Mouse (Mus musculus): Measurements from ENCODE around the gene Gfra1. TPM values are rescaled to one million over a fixed set of nuclear protein-coding genes. Genes with fewer than 3 reads are reported as not detected.

Gfra1 gene
- polyA plus RNA-seq, 1 experiment from 2014 or later: 40.4 TPM

DNA sequence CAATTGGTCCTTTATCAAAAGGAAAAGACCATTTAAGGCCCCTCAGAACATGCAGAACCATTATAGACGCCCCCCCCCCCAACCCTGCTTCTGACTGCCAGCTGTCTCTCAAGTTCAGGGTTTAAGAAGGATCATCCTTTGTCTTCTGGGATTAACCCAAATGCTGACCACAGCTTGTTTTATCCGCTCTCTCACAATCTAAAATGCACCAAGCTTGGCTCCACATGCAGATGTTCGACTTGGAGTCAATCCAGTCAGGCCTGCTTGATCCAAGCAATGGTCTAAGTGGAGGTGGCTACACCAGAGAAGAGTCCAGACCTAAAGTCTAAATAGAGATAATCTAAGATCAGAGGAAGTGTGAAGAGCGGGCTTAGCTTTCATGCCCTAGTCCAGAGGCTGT lies 114.4 kb downstream of the Gfra1 start:
- no peak overlapping the region for H3K9ac ChIP-seq (ENCODE audit: low read length)
- no peak for ATAC-seq (ENCODE audit: insufficient read depth, low FRiP score, low TSS enrichment)
- H3K4me1 ChIP-seq (ENCODE audit: control insufficient read depth, insufficient read depth, low read length): peaks cover 3% of the 10 kb centered on the region; the same call in 1 of the 2 replicates
- WGBS: 92% methylated on average over 4 of the region's 4 CpGs
- no peaks in the 10 kb centered on the region for H3K36me3 ChIP-seq (ENCODE audit: control insufficient read depth, insufficient read depth, low read length)
- DNase-seq (ENCODE audit: low spot score): no peak
- no peaks in the 10 kb centered on the region for H3K9me3 ChIP-seq (ENCODE audit: control insufficient read depth, low read length)
- no peak overlapping the region for H3K4me3 ChIP-seq (ENCODE audit: low read depth, low read length)
- H3K27ac ChIP-seq (ENCODE audit: low read depth, low read length): no peak overlapping the region
- H3K4me2 ChIP-seq (ENCODE audit: low read depth): no peak overlapping the region
- H3K27me3 ChIP-seq (ENCODE audit: control insufficient read depth, insufficient read depth, low read length): no peaks in the 10 kb centered on the region

DNA sequence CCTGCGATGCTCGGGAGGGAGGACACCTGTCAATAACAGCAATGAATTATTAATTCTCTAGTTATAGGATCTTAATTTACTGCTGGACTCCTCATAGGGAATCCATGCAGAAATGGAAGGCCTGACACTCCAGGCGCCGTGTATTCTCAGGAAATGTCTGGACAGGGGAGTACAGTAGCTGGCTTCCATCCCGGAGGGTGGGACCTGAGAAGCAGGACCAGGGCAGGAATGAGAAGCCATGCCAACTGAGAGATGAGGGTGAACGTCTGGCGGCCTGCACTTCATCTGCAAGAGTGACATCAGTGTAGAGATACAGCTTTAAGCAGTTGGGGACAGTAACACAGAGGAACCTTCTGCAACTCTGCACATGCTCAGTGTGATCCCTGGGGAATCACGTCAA lies 115.5 kb downstream of the Gfra1 start:
- WGBS: 88% methylated on average over 8 of the region's 8 CpGs
- Histone ChIP-seq H3K27ac (ENCODE audit: low read depth, low read length) (no peak overlapping the region), H3K27me3 (ENCODE audit: control insufficient read depth, insufficient read depth, low read length) (no peaks in the 10 kb centered on the region), H3K4me3 (ENCODE audit: low read depth, low read length) (no peak overlapping the region), H3K4me2 (ENCODE audit: low read depth) (no peak overlapping the region), H3K9me3 (ENCODE audit: control insufficient read depth, low read length) (no peaks in the 10 kb centered on the region), H3K36me3 (ENCODE audit: control insufficient read depth, insufficient read depth, low read length) (no peaks in the 10 kb centered on the region), H3K4me1 (ENCODE audit: control insufficient read depth, insufficient read depth, low read length) (peaks cover 4% of the 10 kb centered on the region; the same call in 1 of the 2 replicates), H3K9ac (ENCODE audit: low read length) (no peak overlapping the region)
- no peak for ATAC-seq (ENCODE audit: insufficient read depth, low FRiP score, low TSS enrichment)
- DNase-seq (ENCODE audit: low spot score): no peak

DNA sequence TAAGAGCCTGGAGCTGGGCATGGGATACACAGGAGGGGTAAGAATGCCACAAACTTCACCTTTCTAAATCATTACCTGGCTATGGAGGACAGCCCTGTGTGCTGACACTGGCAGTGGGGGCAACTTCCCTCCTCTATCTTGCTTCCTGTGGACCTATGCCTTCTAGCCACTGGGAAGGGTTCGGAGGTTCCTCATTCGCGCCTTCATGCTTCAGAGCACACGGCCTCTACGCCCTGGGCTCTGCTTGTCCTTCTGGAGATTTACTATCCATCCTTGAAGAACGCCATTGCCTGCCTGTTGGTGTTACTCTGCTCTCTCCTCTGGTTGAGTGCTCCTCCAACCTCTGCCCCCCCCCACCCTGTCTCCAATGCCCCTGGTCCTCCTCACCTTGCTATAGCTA lies 118.9 kb downstream of the Gfra1 start:
- H3K36me3 ChIP-seq (ENCODE audit: control insufficient read depth, insufficient read depth, low read length): no peaks in the 10 kb centered on the region
- no peak overlapping the region for H3K27ac ChIP-seq (ENCODE audit: low read depth, low read length)
- ATAC-seq (ENCODE audit: insufficient read depth, low FRiP score, low TSS enrichment) (no peak), DNase-seq (ENCODE audit: low spot score) (no peak)
- no peak overlapping the region for H3K4me2 ChIP-seq (ENCODE audit: low read depth)
- H3K9me3 ChIP-seq (ENCODE audit: control insufficient read depth, low read length): no peaks in the 10 kb centered on the region
- no peak overlapping the region for H3K9ac ChIP-seq (ENCODE audit: low read length)
- no peak overlapping the region for H3K4me3 ChIP-seq (ENCODE audit: low read depth, low read length)
- H3K27me3 ChIP-seq (ENCODE audit: control insufficient read depth, insufficient read depth, low read length): no peaks in the 10 kb centered on the region
- 54% methylated on average over 6 of the region's 6 CpGs for WGBS
- peaks cover 4% of the 10 kb centered on the region; the same call in 1 of the 2 replicates for H3K4me1 ChIP-seq (ENCODE audit: control insufficient read depth, insufficient read depth, low read length)

DNA sequence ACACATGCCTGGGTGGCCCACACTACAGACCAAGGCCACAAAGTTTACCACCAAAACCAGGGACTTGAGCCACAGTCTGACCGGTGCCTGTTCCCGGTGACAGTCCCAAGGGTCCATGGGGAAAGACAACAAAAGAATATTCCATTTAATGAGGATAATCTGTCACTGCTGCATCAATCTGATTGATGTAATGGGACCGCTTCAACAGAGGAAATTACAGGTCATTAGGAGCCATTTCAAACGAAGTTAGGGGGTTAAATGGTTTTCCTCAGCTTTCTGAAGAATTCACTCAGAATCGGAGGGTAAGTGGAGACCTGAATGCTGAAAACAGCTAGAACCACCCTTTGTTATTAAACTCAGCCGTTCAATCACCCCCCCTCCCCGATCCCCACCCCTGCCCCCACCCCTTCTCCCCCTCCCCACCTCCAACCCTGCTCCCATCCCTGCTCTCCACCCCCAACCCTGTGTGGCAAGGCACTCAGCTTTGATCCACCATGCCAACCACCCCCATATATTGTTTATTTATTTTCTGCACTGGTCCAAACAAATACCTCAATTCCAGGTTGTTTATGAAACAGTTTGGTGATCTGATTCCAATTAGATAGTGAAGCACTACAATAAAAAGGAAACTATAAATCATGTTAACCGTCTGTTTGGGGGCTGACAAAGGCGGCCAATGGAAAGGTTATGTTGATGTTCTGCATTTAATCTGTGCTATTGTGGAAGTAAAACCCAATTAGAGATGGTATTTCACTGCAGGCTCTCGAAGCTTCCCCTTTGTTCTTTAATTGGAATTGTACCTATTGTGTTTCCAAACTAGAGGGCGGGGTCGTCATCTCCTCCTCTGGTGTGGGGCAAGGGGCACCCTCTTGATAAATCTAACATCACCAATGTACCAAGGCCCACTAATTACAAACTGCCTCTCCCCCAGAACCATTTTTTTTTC lies 119.9 kb downstream of the Gfra1 start:
- H3K4me3 ChIP-seq (ENCODE audit: low read depth, low read length): no peak overlapping the region
- H3K9me3 ChIP-seq (ENCODE audit: control insufficient read depth, low read length): no peaks in the 10 kb centered on the region
- H3K4me2 ChIP-seq (ENCODE audit: low read depth): no peak overlapping the region
- no peaks in the 10 kb centered on the region for H3K27me3 ChIP-seq (ENCODE audit: control insufficient read depth, insufficient read depth, low read length)
- peaks cover 4% of the 10 kb centered on the region; the same call in 1 of the 2 replicates for H3K4me1 ChIP-seq (ENCODE audit: control insufficient read depth, insufficient read depth, low read length)
- 23% methylated on average over 12 of the region's 12 CpGs for WGBS
- ATAC-seq (ENCODE audit: insufficient read depth, low FRiP score, low TSS enrichment): no peak
- no peaks in the 10 kb centered on the region for H3K36me3 ChIP-seq (ENCODE audit: control insufficient read depth, insufficient read depth, low read length)
- DNase-seq (ENCODE audit: low spot score): no peak
- H3K27ac ChIP-seq (ENCODE audit: low read depth, low read length): no peak overlapping the region
- no peak overlapping the region for H3K9ac ChIP-seq (ENCODE audit: low read length)

DNA sequence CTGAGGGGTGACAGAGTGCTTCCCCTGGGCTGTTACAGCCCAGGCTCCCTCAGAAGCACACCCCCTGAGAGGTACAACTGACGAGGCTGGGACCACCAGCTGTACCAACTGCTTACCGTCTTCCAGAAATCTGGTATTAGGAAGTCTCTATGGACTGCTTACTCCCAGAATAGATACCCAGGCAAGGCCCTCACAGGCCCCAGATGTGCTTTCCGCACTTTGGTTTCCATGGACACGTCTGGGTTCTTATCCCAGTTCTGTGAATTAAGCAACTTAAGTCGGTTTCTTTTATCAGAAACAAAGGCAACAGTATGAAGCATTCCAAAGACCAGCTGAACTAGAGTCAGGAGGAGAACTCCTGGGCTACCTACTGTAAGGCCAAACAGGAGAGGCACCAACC lies 126.4 kb downstream of the Gfra1 start:
- Histone ChIP-seq H3K9me3 (ENCODE audit: control insufficient read depth, low read length) (no peaks in the 10 kb centered on the region), H3K4me3 (ENCODE audit: low read depth, low read length) (no peak overlapping the region), H3K27me3 (ENCODE audit: control insufficient read depth, insufficient read depth, low read length) (no peaks in the 10 kb centered on the region), H3K4me2 (ENCODE audit: low read depth) (no peak overlapping the region), H3K4me1 (ENCODE audit: control insufficient read depth, insufficient read depth, low read length) (0 out of 2 replicates have a peak, but pooled peaks cover 4% of the 10 kb centered on the region), H3K9ac (ENCODE audit: low read length) (no peak overlapping the region), H3K36me3 (ENCODE audit: control insufficient read depth, insufficient read depth, low read length) (no peaks in the 10 kb centered on the region), H3K27ac (ENCODE audit: low read depth, low read length) (0 out of 2 replicates have a peak overlapping the region, but pooled peaks have one; percentile 4)
- DNase-seq (ENCODE audit: low spot score): no peak
- ATAC-seq (ENCODE audit: insufficient read depth, low FRiP score, low TSS enrichment): no peak
- 74% methylated on average over 5 of the region's 5 CpGs for WGBS

DNA sequence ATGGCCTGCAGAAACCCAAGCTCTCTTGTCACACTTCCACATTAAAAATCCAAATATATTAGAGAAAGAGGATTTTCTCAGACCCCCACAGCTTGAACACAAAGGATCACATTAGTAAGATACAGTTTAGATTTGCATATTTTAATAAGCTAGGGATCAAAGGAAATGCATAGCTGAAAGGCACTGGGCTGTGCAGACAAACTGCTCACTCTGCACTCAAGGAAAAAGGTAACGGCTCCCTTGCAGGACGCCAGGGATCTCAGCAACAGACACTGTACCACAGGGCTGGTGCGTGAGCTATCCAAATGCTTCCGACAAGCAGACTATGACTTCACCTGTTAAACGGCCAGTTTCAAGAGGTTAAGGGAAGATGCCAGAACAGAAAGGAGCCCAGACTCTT lies 127.7 kb downstream of the Gfra1 start:
- no peak overlapping the region for H3K9ac ChIP-seq (ENCODE audit: low read length)
- 73% methylated on average over 5 of the region's 5 CpGs for WGBS
- H3K4me2 ChIP-seq (ENCODE audit: low read depth): no peak overlapping the region
- ATAC-seq (ENCODE audit: insufficient read depth, low FRiP score, low TSS enrichment): no peak
- H3K27ac ChIP-seq (ENCODE audit: low read depth, low read length): no peak overlapping the region
- DNase-seq (ENCODE audit: low spot score): no peak
- H3K36me3 ChIP-seq (ENCODE audit: control insufficient read depth, insufficient read depth, low read length): no peaks in the 10 kb centered on the region
- H3K4me3 ChIP-seq (ENCODE audit: low read depth, low read length): no peak overlapping the region
- H3K27me3 ChIP-seq (ENCODE audit: control insufficient read depth, insufficient read depth, low read length): no peaks in the 10 kb centered on the region
- H3K9me3 ChIP-seq (ENCODE audit: control insufficient read depth, low read length): no peaks in the 10 kb centered on the region
- H3K4me1 ChIP-seq (ENCODE audit: control insufficient read depth, insufficient read depth, low read length): 0 out of 2 replicates have a peak, but pooled peaks cover 4% of the 10 kb centered on the region

DNA sequence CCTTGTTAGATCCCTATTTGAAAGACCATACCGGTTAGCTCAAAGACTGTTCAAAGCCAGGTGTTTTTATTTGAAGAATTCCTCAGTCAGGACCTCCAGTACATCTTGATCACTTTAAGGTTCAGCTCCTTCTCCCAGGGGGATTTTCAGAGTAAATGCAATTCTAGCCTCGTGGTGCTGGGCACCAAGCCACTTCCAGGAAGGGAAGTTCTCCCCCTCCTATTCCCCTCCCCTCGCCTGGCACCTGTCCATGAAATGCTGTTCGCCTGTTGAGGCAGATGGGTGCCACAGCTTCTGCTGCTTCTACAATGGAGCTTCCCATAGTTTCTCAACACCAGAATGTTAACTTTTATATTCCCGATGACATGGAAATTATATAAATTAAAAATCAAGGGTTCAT lies 139.2 kb downstream of the Gfra1 start:
- Histone ChIP-seq H3K9ac (ENCODE audit: low read length) (no peak overlapping the region), H3K27ac (ENCODE audit: low read depth, low read length) (no peak overlapping the region), H3K27me3 (ENCODE audit: control insufficient read depth, insufficient read depth, low read length) (no peaks in the 10 kb centered on the region), H3K9me3 (ENCODE audit: control insufficient read depth, low read length) (peaks cover 7% of the 10 kb centered on the region; the same call in 1 of the 2 replicates), H3K36me3 (ENCODE audit: control insufficient read depth, insufficient read depth, low read length) (no peaks in the 10 kb centered on the region), H3K4me1 (ENCODE audit: control insufficient read depth, insufficient read depth, low read length) (no peaks in the 10 kb centered on the region), H3K4me2 (ENCODE audit: low read depth) (no peak overlapping the region), H3K4me3 (ENCODE audit: low read depth, low read length) (no peak overlapping the region)
- DNase-seq (ENCODE audit: low spot score): no peak
- ATAC-seq (ENCODE audit: insufficient read depth, low FRiP score, low TSS enrichment): no peak
- WGBS: 82% methylated on average over 5 of the region's 5 CpGs

DNA sequence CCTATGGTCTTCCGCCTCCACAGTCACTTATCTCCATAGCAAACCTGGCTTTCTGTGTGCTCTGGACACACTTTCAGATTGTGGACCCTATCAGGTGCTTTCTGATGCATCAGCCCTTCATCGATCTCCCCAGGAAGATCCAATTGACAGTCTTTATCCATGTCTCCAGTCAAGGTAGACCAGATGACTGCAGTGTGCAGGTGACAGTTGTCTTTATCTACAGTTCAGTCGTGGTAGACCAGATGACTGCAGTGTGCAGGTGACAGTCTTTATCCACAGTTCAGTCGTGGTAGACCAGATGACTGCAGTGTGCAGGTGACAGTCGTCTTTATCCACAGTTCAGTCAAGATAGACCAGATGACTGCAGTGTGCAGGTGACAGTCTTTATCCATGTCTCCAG lies 140.0 kb downstream of the Gfra1 start:
- WGBS: 95% methylated on average over 5 of the region's 5 CpGs
- Histone ChIP-seq H3K9ac (ENCODE audit: low read length) (no peak overlapping the region), H3K4me1 (ENCODE audit: control insufficient read depth, insufficient read depth, low read length) (no peaks in the 10 kb centered on the region; the same call in 1 of the 2 replicates), H3K27ac (ENCODE audit: low read depth, low read length) (no peak overlapping the region), H3K36me3 (ENCODE audit: control insufficient read depth, insufficient read depth, low read length) (no peaks in the 10 kb centered on the region), H3K9me3 (ENCODE audit: control insufficient read depth, low read length) (peaks cover 7% of the 10 kb centered on the region; the same call in 1 of the 2 replicates), H3K4me2 (ENCODE audit: low read depth) (no peak overlapping the region), H3K27me3 (ENCODE audit: control insufficient read depth, insufficient read depth, low read length) (no peaks in the 10 kb centered on the region), H3K4me3 (ENCODE audit: low read depth, low read length) (no peak overlapping the region)
- ATAC-seq (ENCODE audit: insufficient read depth, low FRiP score, low TSS enrichment) (no peak), DNase-seq (ENCODE audit: low spot score) (no peak)

DNA sequence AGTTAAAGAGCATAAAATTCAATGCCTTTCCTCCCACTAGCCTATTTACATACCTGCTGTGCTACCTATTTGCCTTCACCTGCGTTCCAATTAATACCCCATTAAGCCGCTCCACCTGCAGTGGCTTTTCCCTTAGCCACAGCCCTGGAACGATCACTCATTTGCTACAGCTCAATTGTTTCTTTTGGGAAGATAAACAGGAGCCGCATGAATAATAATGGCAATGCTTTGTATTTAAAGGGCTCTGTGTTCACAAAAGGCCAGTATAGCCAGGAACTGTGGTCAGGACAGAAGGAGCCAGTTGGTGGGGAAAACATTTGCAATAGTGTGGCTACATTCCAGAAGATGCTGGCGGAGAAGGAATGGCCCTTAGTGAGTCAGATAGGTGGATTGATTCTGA lies 141.1 kb downstream of the Gfra1 start:
- no peak for DNase-seq (ENCODE audit: low spot score)
- Histone ChIP-seq H3K9ac (ENCODE audit: low read length) (no peak overlapping the region), H3K4me3 (ENCODE audit: low read depth, low read length) (no peak overlapping the region), H3K4me1 (ENCODE audit: control insufficient read depth, insufficient read depth, low read length) (peaks cover 7% of the 10 kb centered on the region), H3K27me3 (ENCODE audit: control insufficient read depth, insufficient read depth, low read length) (no peaks in the 10 kb centered on the region), H3K36me3 (ENCODE audit: control insufficient read depth, insufficient read depth, low read length) (no peaks in the 10 kb centered on the region), H3K27ac (ENCODE audit: low read depth, low read length) (no peak overlapping the region), H3K9me3 (ENCODE audit: control insufficient read depth, low read length) (peaks cover 7% of the 10 kb centered on the region; the same call in 1 of the 2 replicates), H3K4me2 (ENCODE audit: low read depth) (no peak overlapping the region)
- ATAC-seq (ENCODE audit: insufficient read depth, low FRiP score, low TSS enrichment): no peak
- WGBS: 85% methylated on average over 5 of the region's 5 CpGs

All from neural tube, embryonic 11.5 days (tissue).